Mouse (Mus musculus) left cerebral cortex, adult 8-10 months (tissue): ENCODE results near the gene Slc7a11. TPM values are rescaled to one million over a fixed set of nuclear protein-coding genes. Genes with fewer than 3 reads are reported as not detected.
A peak's percentile ranks its signal among the peaks of the same experiment; 100 is the strongest.

Source experiments
- DNase-seq, 2 experiments: peaks; one replicate each; pipeline ENCODE4 v3.0.0; 2022; ENCODE audit warnings: low spot score in 2 of 2
- total RNA-seq, 4 experiments: library from RNA; stranded (reverse); gene quantifications; 2 replicates each; pipeline ENCODE4 v1.2.4; 2022

Gene Slc7a11
- total RNA-seq, 4 experiments from 2014 or later, result 24.7 to 31.4 (median 25.8) TPM

- DNase-seq, result no peak
Measured at GRCm38 (mm10) chr3:50186369-50186768, 257.0 kb downstream of the Slc7a11 start.

DNA sequence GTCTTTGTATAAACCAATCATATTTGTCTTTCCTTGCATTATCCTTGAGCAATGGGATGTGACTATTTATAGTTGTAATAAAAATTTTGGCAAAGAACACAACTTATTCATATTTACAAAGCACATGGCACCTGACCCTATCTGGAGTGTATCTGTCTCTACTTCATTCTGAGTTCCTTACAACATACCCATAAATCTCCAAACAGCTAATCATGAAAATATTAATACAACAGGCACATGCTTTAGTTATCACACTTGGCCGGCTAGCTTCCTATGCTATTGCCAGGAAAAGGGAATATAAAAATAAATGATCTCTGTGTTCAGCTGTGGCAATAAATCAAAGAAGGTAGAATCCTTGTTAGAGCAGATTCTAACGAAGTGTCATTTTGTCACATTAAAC lies 257.5 kb downstream of the Slc7a11 start:
- DNase-seq, result no peak

- no peak for DNase-seq
Measured at GRCm38 (mm10) chr3:50160756-50161155, 282.7 kb downstream of the Slc7a11 start.

- DNase-seq, result no peak
Measured at GRCm38 (mm10) chr3:50144144-50144543, 299.3 kb downstream of the Slc7a11 start.

DNA sequence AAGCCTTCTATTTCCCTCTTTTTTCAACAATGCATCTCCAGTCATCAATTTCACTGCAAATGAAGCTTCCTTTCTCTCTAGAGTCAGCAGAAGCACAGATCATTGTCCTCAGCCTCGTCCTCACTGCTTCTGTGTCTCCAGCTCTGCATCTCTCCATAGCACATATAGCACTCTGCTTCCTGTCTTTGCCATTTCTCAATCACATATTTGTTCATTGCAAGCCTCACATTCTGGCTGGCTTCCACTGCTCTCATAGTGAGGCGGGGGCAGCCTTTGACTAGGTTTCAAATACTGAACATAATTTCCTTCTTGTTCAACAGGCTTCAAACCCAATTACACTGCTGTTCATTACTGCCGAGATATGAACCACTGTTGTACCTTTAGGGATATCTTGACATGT lies 305.1 kb downstream of the Slc7a11 start:
- no peak for DNase-seq

DNA sequence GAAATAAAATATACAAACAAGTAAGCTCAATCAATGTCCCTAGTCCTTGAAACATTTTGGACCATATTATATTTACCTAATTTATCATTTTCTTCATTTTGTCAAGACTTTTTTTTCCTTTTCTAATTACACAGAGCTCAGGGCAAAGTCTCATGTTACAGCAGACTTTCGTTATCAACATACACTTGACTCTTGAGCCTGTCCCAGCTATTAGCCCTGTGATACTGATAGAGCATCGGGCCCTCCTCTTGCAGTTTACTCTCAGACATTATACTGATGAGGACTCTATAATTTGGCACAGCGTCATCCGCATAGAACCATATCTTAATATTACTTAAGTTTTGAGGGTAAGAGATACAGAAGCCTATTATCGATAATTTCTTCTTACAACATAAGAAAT lies 311.2 kb downstream of the Slc7a11 start:
- DNase-seq, result no peak

- no peak for DNase-seq
Measured at GRCm38 (mm10) chr3:50130319-50130718, 313.1 kb downstream of the Slc7a11 start.

DNA sequence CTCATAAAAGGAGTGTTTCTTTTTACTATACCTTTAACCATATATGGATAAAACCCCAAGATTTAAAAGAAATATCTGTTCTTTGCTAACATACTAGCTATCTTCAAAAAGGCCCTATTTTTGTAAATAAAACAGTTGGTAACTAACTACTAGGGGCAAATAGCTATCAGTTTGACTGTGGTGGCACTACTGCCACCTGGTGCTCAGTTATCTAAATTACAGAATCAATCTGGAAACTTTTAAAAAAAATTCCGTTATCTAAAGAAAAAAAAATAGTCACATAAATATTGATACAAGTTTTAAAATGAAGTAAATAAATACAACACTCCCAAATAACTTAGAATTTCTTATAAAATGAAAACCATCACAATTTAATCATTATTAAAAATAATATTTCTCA lies 322.4 kb downstream of the Slc7a11 start:
- no peak for DNase-seq

DNA sequence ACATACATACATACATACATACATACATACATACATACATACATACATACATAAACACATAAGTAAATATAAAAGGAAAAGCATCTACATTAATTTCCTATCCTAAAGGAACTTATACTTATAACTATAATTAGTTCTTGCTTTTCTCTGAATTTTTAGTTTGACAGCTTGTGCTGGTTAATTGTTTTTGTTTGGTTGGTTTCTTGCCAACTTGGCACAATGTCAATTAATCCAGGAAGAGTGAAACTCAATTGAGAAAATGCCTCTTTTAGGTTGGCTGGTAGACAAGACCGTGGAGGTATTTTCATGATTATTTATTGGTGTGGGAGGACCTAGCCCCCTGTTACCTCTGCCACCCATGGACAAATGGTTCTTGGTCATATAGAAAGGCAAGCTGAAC lies 327.1 kb downstream of the Slc7a11 start:
- DNase-seq, result no peak

DNA sequence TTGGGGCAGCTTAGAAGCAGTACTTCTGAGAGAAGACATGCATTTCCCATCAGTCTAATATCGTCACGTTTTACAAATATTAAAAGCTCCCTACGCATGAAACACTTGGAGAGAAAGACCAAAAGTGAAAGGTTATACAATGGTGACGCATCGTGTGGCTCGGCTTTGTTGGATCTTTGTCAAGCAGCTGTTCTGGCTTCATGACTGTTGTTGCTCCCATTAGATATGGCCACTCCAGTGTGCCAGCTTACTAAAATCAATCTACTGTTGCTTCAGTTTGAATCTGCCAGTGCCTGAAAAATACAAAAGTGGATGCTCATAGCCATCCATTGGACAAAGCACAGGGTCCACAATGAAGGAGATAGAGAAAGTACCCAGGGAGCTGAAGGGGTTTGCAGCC lies 337.9 kb downstream of the Slc7a11 start:
- no peak for DNase-seq

DNA sequence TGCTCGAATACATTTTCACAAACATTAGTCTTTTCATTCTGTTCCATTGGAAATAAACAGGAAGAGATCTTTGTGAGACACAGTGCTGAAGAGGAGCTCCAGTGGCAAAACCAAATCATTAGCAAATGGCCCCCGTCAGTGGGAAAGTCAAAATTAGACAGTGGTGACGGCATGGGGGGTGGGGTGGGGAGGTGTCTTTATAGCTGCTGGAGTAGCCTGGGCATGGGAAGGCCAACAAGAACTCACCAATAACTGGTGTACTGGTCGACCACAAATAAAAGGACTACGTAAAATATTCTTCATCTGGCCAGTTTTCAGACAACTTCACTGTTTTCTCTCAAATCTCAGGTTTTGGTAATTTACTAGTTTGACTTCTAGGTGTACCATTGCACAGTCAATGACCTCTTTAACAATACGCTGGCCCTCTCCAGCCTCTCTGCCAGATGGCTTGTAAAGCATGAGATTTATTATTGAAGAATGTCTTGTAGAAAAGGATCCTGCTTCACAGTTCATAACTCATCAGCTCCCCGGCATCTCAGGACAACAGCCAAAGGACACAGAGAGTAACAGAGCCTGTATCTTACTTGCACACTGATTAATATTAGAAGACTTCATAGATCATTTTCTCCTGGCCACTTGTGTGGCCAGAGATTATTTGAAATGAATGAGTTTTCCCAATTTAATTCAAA lies 348.9 kb downstream of the Slc7a11 start:
- DNase-seq, result no peak

GRCm38 (mm10) chr3:50076979-50077378 lies 366.4 kb downstream of the Slc7a11 start:
- DNase-seq, result peak; percentile 2 to 7

GRCm38 (mm10) chr3:50063396-50063795 lies 380.0 kb downstream of the Slc7a11 start:
- no peak for DNase-seq

DNA sequence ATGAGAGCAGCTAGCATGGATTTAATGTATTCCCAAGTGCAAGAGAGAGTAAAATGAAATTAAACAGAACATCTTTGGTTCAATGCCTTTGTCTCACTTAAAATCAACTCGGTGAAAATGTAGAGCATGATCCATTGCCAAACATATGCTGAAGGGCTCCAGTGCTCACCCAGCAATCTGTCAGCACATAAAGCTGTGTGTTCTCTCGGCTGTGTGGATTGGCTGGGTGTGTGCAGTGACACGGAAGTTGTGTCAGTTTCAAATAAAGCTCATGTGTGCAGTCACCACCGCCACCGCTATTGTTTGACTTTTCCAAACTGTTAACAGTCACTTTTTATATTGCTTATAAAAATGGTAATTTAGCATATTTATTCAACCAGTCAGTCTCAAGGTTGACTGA lies 398.7 kb downstream of the Slc7a11 start:
- no peak for DNase-seq

DNA sequence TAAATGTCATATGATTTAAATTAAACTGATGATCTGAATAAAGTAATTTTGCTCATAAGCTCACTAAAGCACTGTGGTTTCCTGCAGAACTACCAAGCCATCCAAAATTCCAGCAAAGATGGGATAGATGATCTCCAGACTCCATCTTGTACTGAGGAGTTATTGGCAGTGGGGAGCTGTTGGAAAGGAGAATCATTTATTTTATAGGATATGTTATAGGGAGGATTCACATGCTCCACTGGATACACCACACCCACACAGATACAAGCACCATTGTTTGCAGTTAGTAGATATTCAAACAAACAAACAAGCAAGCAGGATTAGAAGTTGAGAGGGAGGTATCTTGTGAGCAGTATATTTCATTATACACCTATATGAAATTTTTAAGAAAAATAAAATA lies 399.3 kb downstream of the Slc7a11 start:
- no peak for DNase-seq

GRCm38 (mm10) chr3:50041141-50041540 lies 402.3 kb downstream of the Slc7a11 start:
- no peak for DNase-seq

DNA sequence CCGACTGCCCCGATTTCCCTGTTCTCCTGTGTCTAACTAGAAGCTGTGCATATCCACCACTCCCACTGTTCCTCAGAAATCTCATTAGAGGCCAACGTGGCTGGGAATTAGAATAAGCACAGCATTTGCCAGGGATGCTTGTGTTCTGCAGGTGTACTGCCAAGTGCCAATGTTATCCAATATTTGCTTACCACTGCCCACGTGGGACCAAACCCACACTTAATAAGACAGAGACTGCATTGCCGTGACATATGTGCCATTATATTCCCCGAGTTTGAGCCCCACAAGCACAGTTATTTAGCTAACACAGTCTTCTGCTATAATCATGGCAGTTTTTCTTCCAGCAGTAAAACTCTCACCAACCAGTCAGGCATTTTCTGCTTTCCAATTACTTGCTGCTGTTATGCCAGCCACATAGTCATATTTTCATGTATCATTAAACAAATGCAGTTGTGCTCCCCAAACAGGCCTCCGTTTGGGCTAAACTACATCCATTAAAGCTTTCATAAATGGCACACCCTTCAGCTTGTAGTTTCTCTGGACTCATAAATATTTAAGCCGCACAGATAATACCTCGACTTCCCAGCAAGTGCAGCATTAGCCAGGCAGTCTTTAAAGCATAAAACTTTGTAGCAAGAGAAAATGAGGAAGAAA lies 407.4 kb downstream of the Slc7a11 start:
- no peak for DNase-seq

DNA sequence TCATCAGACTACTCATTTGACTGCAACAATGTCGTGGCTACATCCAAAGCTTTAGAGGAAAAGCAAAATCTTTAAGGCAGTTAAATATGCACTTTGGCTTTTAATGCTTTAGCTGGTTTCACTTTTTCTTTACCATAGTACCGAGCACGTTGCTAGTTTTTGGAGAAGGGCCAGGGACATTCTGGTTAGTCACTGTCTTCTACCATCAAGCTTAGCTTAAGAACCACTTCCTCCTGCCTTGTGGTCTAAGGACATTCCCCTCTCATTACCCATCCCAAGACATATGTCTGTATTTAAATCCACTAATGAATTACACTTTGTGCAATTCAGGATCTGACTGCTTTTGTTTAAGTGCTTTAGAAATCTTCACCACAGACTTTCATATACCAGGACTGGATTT lies 410.1 kb downstream of the Slc7a11 start:
- no peak for DNase-seq

GRCm38 (mm10) chr3:50026039-50026438 lies 417.4 kb downstream of the Slc7a11 start:
- DNase-seq, result no peak

GRCm38 (mm10) chr3:50014396-50014795 lies 429.0 kb downstream of the Slc7a11 start:
- peak in 1 of 2 experiments; percentile 6 for DNase-seq

DNA sequence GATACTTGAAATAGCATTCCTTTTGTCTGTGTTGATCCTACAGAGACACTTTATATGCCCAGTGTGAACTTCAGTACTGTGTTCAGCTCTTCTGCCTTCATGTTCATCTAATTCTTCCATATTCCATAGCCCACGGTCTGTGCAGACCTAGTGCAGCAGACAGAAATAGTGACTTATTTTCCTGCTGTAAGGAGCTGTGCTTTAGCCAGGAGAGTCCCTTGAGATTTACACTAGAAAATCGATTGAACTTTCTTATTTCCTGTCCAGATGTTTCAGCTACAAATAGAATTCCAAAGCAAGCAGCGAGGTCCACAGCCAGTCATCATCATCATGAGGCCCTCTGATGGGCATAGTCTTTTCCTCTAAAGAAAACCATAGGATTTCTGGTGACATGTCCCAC lies 431.4 kb downstream of the Slc7a11 start:
- no peak for DNase-seq

DNA sequence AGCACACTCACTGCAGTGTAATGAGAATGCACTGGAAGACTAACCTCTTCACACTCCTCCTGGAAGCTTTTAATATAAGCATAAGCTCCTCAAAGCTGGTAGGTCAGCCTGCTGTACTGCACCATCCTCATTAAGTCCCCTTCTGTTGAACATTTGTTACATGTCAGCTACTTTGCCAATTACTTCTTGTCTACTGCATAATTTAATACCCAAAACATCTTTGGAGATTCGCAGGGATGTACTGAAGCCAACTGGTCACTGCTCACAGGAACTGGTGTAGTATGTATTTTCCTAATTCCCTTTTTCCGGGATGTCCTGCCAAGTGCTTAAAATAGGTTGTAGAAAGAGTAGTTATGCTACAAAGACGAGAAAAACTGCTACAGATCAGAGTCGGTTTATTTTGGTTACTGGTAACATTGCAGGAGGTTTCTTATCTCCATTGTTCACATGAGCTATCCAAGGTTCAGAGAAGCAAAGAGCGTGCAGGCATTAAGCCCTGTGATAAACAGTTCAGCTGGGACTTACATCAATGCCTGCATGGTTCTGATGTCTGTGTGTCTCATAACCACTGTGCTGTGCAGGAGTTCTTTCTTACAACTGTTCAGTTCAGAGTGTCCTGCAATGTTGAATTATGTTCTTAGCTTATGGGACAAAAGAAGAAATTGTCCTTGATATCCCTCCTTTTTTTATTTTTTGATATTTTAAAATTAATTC lies 439.3 kb downstream of the Slc7a11 start:
- DNase-seq, result no peak

DNA sequence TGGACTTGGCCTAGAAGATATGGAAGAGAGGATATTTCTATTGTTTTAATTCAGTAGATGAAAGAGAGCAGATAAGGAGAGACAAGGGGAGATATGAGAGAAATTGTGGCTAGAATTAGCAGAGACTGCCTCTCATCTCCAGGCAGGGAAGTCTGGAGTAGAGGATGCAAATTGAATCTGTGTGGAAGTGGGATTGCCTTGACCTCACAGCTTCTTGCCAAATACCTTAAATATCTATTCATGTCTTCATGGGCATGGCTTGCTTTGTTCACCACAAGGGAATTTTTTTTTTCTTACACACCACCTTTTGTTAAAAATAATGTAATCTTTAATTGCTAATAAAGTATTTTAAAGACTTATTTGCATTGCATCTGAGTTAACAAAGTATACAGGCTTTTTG lies 441.3 kb downstream of the Slc7a11 start:
- DNase-seq, result no peak
